In the genomic region with DNA sequence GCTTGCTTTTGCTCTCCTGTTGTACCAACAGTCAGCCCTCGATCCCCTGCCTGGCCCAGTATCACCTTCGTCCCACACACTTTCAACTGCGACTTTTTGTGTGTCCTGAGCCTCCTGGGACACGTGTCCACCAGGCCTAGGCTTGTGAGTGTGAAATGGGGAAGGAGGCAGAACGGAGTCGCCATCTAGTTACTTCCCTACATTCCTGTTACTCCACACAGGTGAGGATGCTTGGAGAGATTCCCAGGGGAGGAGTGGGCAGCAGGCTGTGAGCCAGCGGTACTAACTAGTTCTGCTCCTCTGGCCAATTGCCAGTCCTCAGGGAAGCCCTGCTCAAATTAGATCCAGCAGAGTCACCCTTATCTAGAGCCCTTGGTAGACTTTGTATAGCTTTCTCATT, we compare ENCODE assay signal across 7 mouse cellular contexts. TPM values are rescaled to one million over a fixed set of nuclear protein-coding genes. Genes with fewer than 3 reads are reported as not detected.
DNase-seq lines count a peak whose midpoint lies in the region; ATAC-seq lines count a peak whose summit lies in the region.

No protein-coding gene starts in this region.

- WGBS in neural tube, embryonic 11.5 days, result 36% methylated on average over 7 of the region's 7 CpGs
- WGBS in embryonic facial prominence, embryonic 15.5 days, result 31% methylated on average over 7 of the region's 7 CpGs
- 16% methylated on average over 7 of the region's 7 CpGs for WGBS in hindbrain, embryonic 13.5 days
- 32% methylated on average over 7 of the region's 7 CpGs for WGBS in midbrain, embryonic 14.5 days

- H3K4me1 ChIP-seq in neural tube, embryonic 11.5 days (ENCODE audit: control insufficient read depth, insufficient read depth, low read length), result peaks cover 10% of the 10 kb centered on the region; the same call in 1 of the 2 replicates
- H3K4me1 ChIP-seq in embryonic facial prominence, embryonic 15.5 days, result peaks cover 25% of the 10 kb centered on the region
- H3K4me1 ChIP-seq in hindbrain, embryonic 13.5 days (replicated peaks), result peaks cover 40% of the 10 kb centered on the region
- H3K4me1 ChIP-seq in midbrain, embryonic 14.5 days (ENCODE audit: control insufficient read depth, insufficient read depth, low read length), result peaks cover 16% of the 10 kb centered on the region

- no peak overlapping the region for H3K4me3 ChIP-seq in neural tube, embryonic 11.5 days (ENCODE audit: low read depth, low read length)
- H3K4me3 ChIP-seq in embryonic facial prominence, embryonic 15.5 days (replicated peaks), result no peak overlapping the region; the same call in 1 of the 2 replicates
- peak overlapping the region; percentile 73 for H3K4me3 ChIP-seq in hindbrain, embryonic 13.5 days
- H3K4me3 ChIP-seq in midbrain, embryonic 14.5 days (replicated peaks; ENCODE audit: low read depth, low read length), result peak overlapping the region; percentile 63

- no peak overlapping the region for H3K9ac ChIP-seq in neural tube, embryonic 11.5 days (ENCODE audit: low read length)
- no peak overlapping the region for H3K9ac ChIP-seq in embryonic facial prominence, embryonic 15.5 days
- H3K9ac ChIP-seq in hindbrain, embryonic 13.5 days, result peak overlapping the region; percentile 87; the same call in 1 of the 2 replicates
- no peak overlapping the region for H3K9ac ChIP-seq in midbrain, embryonic 14.5 days (replicated peaks; ENCODE audit: low read length)

- DNase-seq in neural tube, embryonic 11.5 days (ENCODE audit: low spot score), result no peak
- no peak for DNase-seq in neural tube, embryonic 10.5 days (ENCODE audit: extremely low spot score, low spot score)
- DNase-seq in midbrain, embryonic 14.5 days, result peak; percentile 52
- no peak for DNase-seq in gastrocnemius, postnatal 14 days
- DNase-seq in right cerebral cortex, postnatal 36 days (ENCODE audit: low spot score in 2 of 2), result no peak

- intact Hi-C loops in gastrocnemius, postnatal 14 days (cut with DNase I; ENCODE audit: low total_unique reads), result no loop called here

- no peaks in the 10 kb centered on the region; the same call in 1 of the 2 replicates for H3K36me3 ChIP-seq in neural tube, embryonic 11.5 days (ENCODE audit: control insufficient read depth, insufficient read depth, low read length)
- H3K36me3 ChIP-seq in embryonic facial prominence, embryonic 15.5 days, result peaks cover 8% of the 10 kb centered on the region
- peaks cover 17% of the 10 kb centered on the region for H3K36me3 ChIP-seq in hindbrain, embryonic 13.5 days
- peaks cover 14% of the 10 kb centered on the region; the same call in 1 of the 2 replicates for H3K36me3 ChIP-seq in midbrain, embryonic 14.5 days (ENCODE audit: control insufficient read depth, insufficient read depth, low read length)

- no peaks in the 10 kb centered on the region for H3K9me3 ChIP-seq in neural tube, embryonic 11.5 days (ENCODE audit: control insufficient read depth, low read length)
- H3K9me3 ChIP-seq in embryonic facial prominence, embryonic 15.5 days (replicated peaks), result no peaks in the 10 kb centered on the region
- H3K9me3 ChIP-seq in hindbrain, embryonic 13.5 days, result no peaks in the 10 kb centered on the region
- H3K9me3 ChIP-seq in midbrain, embryonic 14.5 days (ENCODE audit: control insufficient read depth, low read length), result no peaks in the 10 kb centered on the region

- H3K4me2 ChIP-seq in neural tube, embryonic 11.5 days (ENCODE audit: low read depth), result no peak overlapping the region; the same call in 1 of the 2 replicates
- H3K4me2 ChIP-seq in embryonic facial prominence, embryonic 15.5 days (replicated peaks), result peak overlapping the region; percentile 57
- H3K4me2 ChIP-seq in hindbrain, embryonic 13.5 days, result peak overlapping the region; percentile 76
- peak overlapping the region; percentile 82 for H3K4me2 ChIP-seq in midbrain, embryonic 14.5 days (ENCODE audit: low read length)

- H3K27me3 ChIP-seq in neural tube, embryonic 11.5 days (ENCODE audit: control insufficient read depth, insufficient read depth, low read length), result no peaks in the 10 kb centered on the region
- no peaks in the 10 kb centered on the region for H3K27me3 ChIP-seq in embryonic facial prominence, embryonic 15.5 days
- H3K27me3 ChIP-seq in hindbrain, embryonic 13.5 days, result no peaks in the 10 kb centered on the region
- no peaks in the 10 kb centered on the region for H3K27me3 ChIP-seq in midbrain, embryonic 14.5 days (ENCODE audit: control insufficient read depth, insufficient read depth, low read length)

- peak overlapping the region; percentile 86; the same call in 1 of the 2 replicates for H3K27ac ChIP-seq in neural tube, embryonic 11.5 days (ENCODE audit: low read depth, low read length)
- H3K27ac ChIP-seq in embryonic facial prominence, embryonic 15.5 days (replicated peaks), result peak overlapping the region; percentile 94
- H3K27ac ChIP-seq in hindbrain, embryonic 13.5 days, result peak overlapping the region; percentile 97
- H3K27ac ChIP-seq in midbrain, embryonic 14.5 days (replicated peaks; ENCODE audit: low read depth, low read length), result peak overlapping the region; percentile 94

- no peak for ATAC-seq in neural tube, embryonic 11.5 days (ENCODE audit: insufficient read depth, low FRiP score, low TSS enrichment)
- ATAC-seq in embryonic facial prominence, embryonic 15.5 days (ENCODE audit: insufficient number of reproducible peaks, low FRiP score, low TSS enrichment, low read depth), result no peak
- no peak for ATAC-seq in hindbrain, embryonic 13.5 days (ENCODE audit: low FRiP score)
- no peak for ATAC-seq in midbrain, embryonic 14.5 days (ENCODE audit: low FRiP score, low TSS enrichment)

RNA-seq across cellular contexts. Expression of gene Mif, which starts 0.7 kb away (rescaled TPM):
- 2,352 and 2,361 TPM in 2 replicates for polyA plus RNA-seq in neural tube, embryonic 11.5 days (2014; fragmentation: Nextera tagmentation; extraction: Ambion mirVana)
- polyA plus RNA-seq in embryonic facial prominence, embryonic 15.5 days (2015; fragmentation: Nextera tagmentation; extraction: Ambion mirVana), result 1,283 and 1,429 TPM in 2 replicates
- polyA plus RNA-seq in hindbrain, embryonic 13.5 days (2015; fragmentation: Nextera tagmentation; extraction: Ambion mirVana), result 1,531 and 1,576 TPM in 2 replicates
- polyA plus RNA-seq in midbrain, embryonic 14.5 days (2014; fragmentation: Nextera tagmentation; extraction: Ambion mirVana), result 1,381 and 1,864 TPM in 2 replicates
- 100 to 1,000 TPM; 155 to 170 TPM for total RNA-seq in gastrocnemius, postnatal 14 days (2021)

RNA-seq across cellular contexts. Expression of gene Gstt2, which starts 23.5 kb away (rescaled TPM):
- polyA plus RNA-seq in neural tube, embryonic 11.5 days (2014; fragmentation: Nextera tagmentation; extraction: Ambion mirVana), result 6.5 and 7.2 TPM in 2 replicates
- polyA plus RNA-seq in embryonic facial prominence, embryonic 15.5 days (2015; fragmentation: Nextera tagmentation; extraction: Ambion mirVana), result 9.0 and 11.0 TPM in 2 replicates
- polyA plus RNA-seq in hindbrain, embryonic 13.5 days (2015; fragmentation: Nextera tagmentation; extraction: Ambion mirVana), result 6.9 and 7.1 TPM in 2 replicates
- polyA plus RNA-seq in midbrain, embryonic 14.5 days (2014; fragmentation: Nextera tagmentation; extraction: Ambion mirVana), result 3.8 and 4.3 TPM in 2 replicates
- total RNA-seq in gastrocnemius, postnatal 14 days (2021), result 1 to 10 TPM; 5.6 to 6.9 TPM

RNA-seq across cellular contexts. Expression of gene Derl3, which starts 32.5 kb away (rescaled TPM):
- polyA plus RNA-seq in neural tube, embryonic 11.5 days (2014; fragmentation: Nextera tagmentation; extraction: Ambion mirVana), result 2.8 and 2.9 TPM in 2 replicates
- polyA plus RNA-seq in embryonic facial prominence, embryonic 15.5 days (2015; fragmentation: Nextera tagmentation; extraction: Ambion mirVana), result 2.0 and 3.1 TPM in 2 replicates
- polyA plus RNA-seq in hindbrain, embryonic 13.5 days (2015; fragmentation: Nextera tagmentation; extraction: Ambion mirVana), result 1.7 and 1.8 TPM in 2 replicates
- 1.2 TPM in 2 replicates for polyA plus RNA-seq in midbrain, embryonic 14.5 days (2014; fragmentation: Nextera tagmentation; extraction: Ambion mirVana)
- not detected for total RNA-seq in gastrocnemius, postnatal 14 days (2021)

RNA-seq across cellular contexts. Expression of gene Gstt4, which starts 38.4 kb away (rescaled TPM):
- polyA plus RNA-seq in neural tube, embryonic 11.5 days (2014; fragmentation: Nextera tagmentation; extraction: Ambion mirVana), result not detected in 2 replicates
- polyA plus RNA-seq in embryonic facial prominence, embryonic 15.5 days (2015; fragmentation: Nextera tagmentation; extraction: Ambion mirVana), result not detected in 2 replicates
- polyA plus RNA-seq in hindbrain, embryonic 13.5 days (2015; fragmentation: Nextera tagmentation; extraction: Ambion mirVana), result not detected in 2 replicates
- not detected in 2 replicates for polyA plus RNA-seq in midbrain, embryonic 14.5 days (2014; fragmentation: Nextera tagmentation; extraction: Ambion mirVana)
- total RNA-seq in gastrocnemius, postnatal 14 days (2021), result not detected

Comparison
In these comparisons a context has a peak if more than half of its experiments do, and no peak if none do; other contexts are left out.
1. H3K4me3 ChIP-seq: peak in hindbrain, embryonic 13.5 days (single experiment) and midbrain, embryonic 14.5 days (single experiment); none in neural tube, embryonic 11.5 days (single experiment) and embryonic facial prominence, embryonic 15.5 days (single experiment).
2. Peak in every context shown above with its lines, with median percentiles within 50 percentile points of each other: H3K27ac ChIP-seq.